Mouse (Mus musculus) small intestine, adult 2 months (tissue): ENCODE results near the gene Ophn1.

Experiments used
- CTCF ChIP-seq: fragments of 200-500 bp; IDR thresholded peaks from 2 replicates; pipeline ENCODE4 v1.5.1; 2012; ENCODE audit warnings: low read depth, mild to moderate bottlenecking, control low read depth, inconsistent platforms, low read length, moderate library complexity, mixed read lengths; ENCODE audit not compliant: insufficient replicate concordance, insufficient read length; ENCODE audit errors: extremely low read depth
- POLR2A ChIP-seq: fragments of 200-500 bp; IDR thresholded peaks from 2 replicates; pipeline ENCODE4 v1.6.1; 2012; ENCODE audit warnings: low read depth, mild to moderate bottlenecking, control low read depth, inconsistent platforms, low read length, moderate library complexity

DNA sequence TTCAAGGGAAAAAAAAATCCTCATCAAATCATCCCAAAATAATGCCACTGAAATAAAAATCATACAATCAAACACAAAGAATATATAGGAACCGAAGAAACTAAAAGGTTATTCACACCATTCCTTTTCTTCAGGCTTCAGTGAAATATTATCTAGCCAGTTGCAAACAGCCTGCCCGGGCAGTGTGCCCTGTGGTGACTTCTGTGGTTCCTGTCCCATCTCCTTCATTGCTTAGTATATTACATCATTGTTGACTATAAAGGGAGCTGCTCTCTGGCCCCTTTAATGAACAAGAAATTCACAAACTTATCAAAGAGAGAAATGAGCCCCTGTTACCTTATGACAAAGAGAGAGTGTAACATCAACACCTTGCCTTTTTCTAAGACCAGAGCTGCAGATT is 21.1 kb downstream of the Ophn1 start:
- TF ChIP-seq POLR2A (no peak), CTCF (no peak)
